Mouse (Mus musculus): ENCODE data around the gene Ddx50. TPM values are rescaled to one million over a fixed set of nuclear protein-coding genes. Genes with fewer than 3 reads are reported as not detected.

Gene Ddx50
- total and polyA plus RNA-seq, 3 experiments: 50.5 to 74.4 (median 58.7) TPM

DNA sequence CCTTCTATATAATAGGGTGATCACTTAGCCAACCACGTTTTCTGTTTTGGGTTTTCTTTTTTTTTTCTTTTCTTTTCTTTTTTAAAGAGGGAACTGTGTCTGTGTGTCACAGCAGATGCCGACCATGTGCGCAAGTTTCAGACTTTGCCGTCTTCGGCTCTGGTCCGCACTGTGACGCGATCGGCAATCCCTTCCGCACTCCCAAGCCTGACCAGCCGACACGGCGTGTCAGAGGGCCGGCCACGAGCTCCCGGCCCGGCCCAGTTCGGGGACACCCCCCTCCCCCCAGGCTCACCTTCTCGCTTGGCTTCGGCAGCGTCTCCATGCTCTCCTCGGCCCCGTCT lies 49.2 kb downstream of the Ddx50 start:
- no peak for DNase-seq (ENCODE audit: extremely low read depth)
- no peaks in the 10 kb centered on the region for H3K27me3 ChIP-seq (replicated peaks)
- in situ Hi-C loops (cut with MboI; ENCODE audit: low pct_ligation_motif_present, low pct_unique_long_range_greater_than_20kb, low sequenced_read_pairs): no loop called here
- H3K27ac ChIP-seq (ENCODE audit: insufficient read depth, low read depth): peak overlapping the region; percentile 16
- peak overlapping the region; percentile 84 for H3K9ac ChIP-seq (ENCODE audit: insufficient read depth, low read depth)
- no peak for TF ChIP-seq POLR2A (IDR thresholded peaks at IDR 0.05; ENCODE audit: low read depth, low read length)
- TF ChIP-seq UBTF (IDR thresholded peaks at IDR 0.05; ENCODE audit: low read depth, low read length): 0 out of 2 replicates have a peak, but pooled peaks have one; percentile 21
- no peaks in the 10 kb centered on the region for H3K9me3 ChIP-seq (replicated peaks; ENCODE audit: low read length)
- H3K4me2 ChIP-seq (ENCODE audit: insufficient read depth, low read depth, poor library complexity, severe bottlenecking): no peak overlapping the region
- peaks cover 51% of the 10 kb centered on the region for H3K79me2 ChIP-seq (replicated peaks; ENCODE audit: control insufficient read depth, extremely low read depth, insufficient read depth, poor library complexity, severe bottlenecking)
- dilution Hi-C loops (cut with MboI; ENCODE audit: extremely low pct_ligation_motif_present, extremely low pct_unique_long_range_greater_than_20kb, low sequenced_read_pairs): no loop called here
- peak overlapping the region; percentile 71 to 95 (median 77) for H3K4me3 ChIP-seq (replicated peaks in 1 of 3; ENCODE audit: low read depth in 2 of 3, low read length in 2 of 3, poor library complexity in 1 of 3)
- peaks cover 6 to 29% of the 10 kb centered on the region in 2 experiments for H3K4me1 ChIP-seq (ENCODE audit: control insufficient read depth in 1 of 2, insufficient read depth in 2 of 2)
- H3K36me3 ChIP-seq (replicated peaks in 1 of 2; ENCODE audit: control insufficient read depth in 1 of 2, insufficient read depth in 1 of 2, low read length in 1 of 2): peaks cover 19 to 22% of the 10 kb centered on the region in 2 experiments

DNA sequence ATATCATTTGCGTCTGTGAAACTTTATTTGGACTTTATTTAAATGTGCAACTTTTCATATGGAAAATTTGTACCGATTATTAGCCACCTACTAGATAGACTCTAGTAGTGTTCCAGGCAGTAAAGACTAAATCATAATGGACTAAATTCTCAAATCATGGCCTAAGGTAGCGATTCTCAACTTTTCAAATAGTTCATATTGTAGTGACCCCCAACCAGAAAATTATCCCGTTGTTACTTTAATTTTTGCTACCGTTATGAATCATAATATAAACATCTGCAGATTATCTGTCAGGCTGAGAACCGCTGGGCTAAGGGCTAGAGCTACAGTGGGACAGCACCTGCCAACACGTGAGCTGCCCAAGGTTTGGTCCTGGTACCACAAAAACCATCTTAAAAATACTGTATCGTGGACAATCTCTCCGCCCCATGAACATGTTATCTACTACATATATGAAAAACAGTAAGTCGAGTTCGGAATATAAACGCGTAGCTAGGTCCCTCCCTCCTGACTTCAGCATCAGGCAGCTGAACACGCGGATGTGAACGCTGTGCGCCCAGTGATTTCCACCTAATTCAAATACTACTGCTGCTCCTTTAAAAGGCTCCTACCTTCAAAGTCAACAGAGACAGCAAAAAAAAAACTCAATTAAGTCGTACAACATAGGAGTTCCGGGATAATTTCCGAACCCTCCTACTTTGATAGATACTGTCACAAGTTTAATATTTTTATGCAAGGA lies 49.8 kb downstream of the Ddx50 start:
- no peak overlapping the region for H3K27ac ChIP-seq (ENCODE audit: insufficient read depth, low read depth)
- TF ChIP-seq PAX5 (IDR thresholded peaks at IDR 0.05; ENCODE audit: low read length) (no peak), E2F4 (IDR thresholded peaks at IDR 0.05; ENCODE audit: insufficient replicate concordance, low read depth, low read length) (no peak), CHD2 (IDR thresholded peaks at IDR 0.05; ENCODE audit: low read length) (no peak), MAX (IDR thresholded peaks at IDR 0.05; ENCODE audit: low read length) (no peak; the same call in 1 of the 2 replicates), EP300 (IDR thresholded peaks at IDR 0.05; ENCODE audit: low read length) (peak; percentile 27; the same call in 1 of the 2 replicates), MYC (IDR thresholded peaks at IDR 0.05; ENCODE audit: low read depth, low read length) (peak; percentile 81), TCF12 (IDR thresholded peaks at IDR 0.05; ENCODE audit: low read depth, low read length) (no peak), ZC3H11A (IDR thresholded peaks at IDR 0.05; ENCODE audit: low read depth, low read length) (no peak), CTCF (conservative IDR thresholded peaks at IDR 0.05 in 1 of 2, IDR thresholded peaks at IDR 0.05 in 1 of 2; ENCODE audit: low read depth in 2 of 2, low read length in 2 of 2) (no peak), JUND (conservative IDR thresholded peaks at IDR 0.05; ENCODE audit: low read depth, low read length) (no peak), ZKSCAN1 (IDR thresholded peaks at IDR 0.05; ENCODE audit: borderline replicate concordance, low read depth, low read length) (no peak), JUN (IDR thresholded peaks at IDR 0.05; ENCODE audit: insufficient read depth, low read depth, low read length) (no peak), MAZ (IDR thresholded peaks at IDR 0.05; ENCODE audit: low read depth, low read length) (no peak), CHD1 (IDR thresholded peaks at IDR 0.05; ENCODE audit: low read depth, low read length) (0 out of 2 replicates have a peak, but pooled peaks have one; percentile 31), KAT2A (IDR thresholded peaks at IDR 0.05; ENCODE audit: insufficient replicate concordance, low read length) (no peak), USF1 (IDR thresholded peaks at IDR 0.05; ENCODE audit: low read depth, low read length) (no peak), IRF4 (IDR thresholded peaks at IDR 0.05; ENCODE audit: low read depth, low read length) (no peak), SIN3A (IDR thresholded peaks at IDR 0.05; ENCODE audit: low read length) (peak; percentile 44; the same call in 1 of the 2 replicates), MXI1 (IDR thresholded peaks at IDR 0.05; ENCODE audit: low read depth, low read length) (no peak; the same call in 1 of the 2 replicates), ELF1 (IDR thresholded peaks at IDR 0.05; ENCODE audit: low read depth, low read length) (no peak), POLR2A (IDR thresholded peaks at IDR 0.05; ENCODE audit: low read depth, low read length) (no peak), ETS1 (conservative IDR thresholded peaks at IDR 0.05; ENCODE audit: low read depth, low read length) (no peak), NELFE (IDR thresholded peaks at IDR 0.05; ENCODE audit: low read depth, low read length) (no peak), BHLHE40 (IDR thresholded peaks at IDR 0.05; ENCODE audit: low read depth, low read length) (peak; percentile 86), GABPA (IDR thresholded peaks at IDR 0.05; ENCODE audit: insufficient replicate concordance, low read depth, low read length) (no peak), USF2 (conservative IDR thresholded peaks at IDR 0.05; ENCODE audit: low read depth, low read length) (no peak), UBTF (IDR thresholded peaks at IDR 0.05; ENCODE audit: low read depth, low read length) (no peak), HCFC1 (IDR thresholded peaks at IDR 0.05; ENCODE audit: low read depth, low read length) (no peak), NRF1 (IDR thresholded peaks at IDR 0.05; ENCODE audit: low read depth, low read length) (no peak), ZMIZ1 (IDR thresholded peaks at IDR 0.05; ENCODE audit: low read depth, low read length) (no peak), POLR2AphosphoS2 (IDR thresholded peaks at IDR 0.05; ENCODE audit: low read depth, low read length) (no peak), ZNF384 (IDR thresholded peaks at IDR 0.05; ENCODE audit: low read depth, low read length) (no peak)

More for the DNA sequence above, 49.8 kb downstream of the Ddx50 start:
- Histone ChIP-seq H3K36me3 (replicated peaks in 1 of 2; ENCODE audit: control insufficient read depth in 1 of 2, insufficient read depth in 1 of 2, low read length in 1 of 2) (peaks cover 21 to 25% of the 10 kb centered on the region in 2 experiments), H3K9ac (ENCODE audit: insufficient read depth, low read depth) (peak overlapping the region; percentile 84), H3K27me3 (replicated peaks) (no peaks in the 10 kb centered on the region), H3K4me2 (ENCODE audit: insufficient read depth, low read depth, poor library complexity, severe bottlenecking) (peak overlapping the region; percentile 53), H3K9me3 (replicated peaks; ENCODE audit: low read length) (no peaks in the 10 kb centered on the region), H3K79me2 (replicated peaks; ENCODE audit: control insufficient read depth, extremely low read depth, insufficient read depth, poor library complexity, severe bottlenecking) (peaks cover 57% of the 10 kb centered on the region), H3K4me1 (ENCODE audit: control insufficient read depth in 1 of 2, insufficient read depth in 2 of 2) (peaks cover 8 to 31% of the 10 kb centered on the region in 2 experiments), H3K4me3 (replicated peaks in 1 of 3; ENCODE audit: low read depth in 2 of 3, low read length in 2 of 3, poor library complexity in 1 of 3) (peak overlapping the region; percentile 71 to 95 (median 77))
- dilution Hi-C loops (cut with MboI; ENCODE audit: extremely low pct_ligation_motif_present, extremely low pct_unique_long_range_greater_than_20kb, low sequenced_read_pairs) (no loop called here), in situ Hi-C loops (cut with MboI; ENCODE audit: low pct_ligation_motif_present, low pct_unique_long_range_greater_than_20kb, low sequenced_read_pairs) (no loop called here)
- DNase-seq (ENCODE audit: extremely low read depth): peak; percentile 53

Data from CH12.LX (cell line).